Mouse (Mus musculus) E14TG2a.4 (cell line): Measurements from ENCODE around the gene Tbc1d1.

ENCODE experiments used
- CTCF ChIP-seq: conservative IDR thresholded peaks from 2 replicates; pipeline ENCODE4 v1.5.1; 2014; ENCODE audit warnings: low read length
- NANOG ChIP-seq: IDR thresholded peaks from 2 replicates; pipeline ENCODE4 v1.6.1; 2014; ENCODE audit warnings: borderline replicate concordance, low read length, mixed read lengths
- POU5F1 ChIP-seq: IDR thresholded peaks from 2 replicates; pipeline ENCODE4 v1.6.1; 2014; ENCODE audit warnings: low read length, borderline replicate concordance

- TF ChIP-seq CTCF (no peak), NANOG (no peak), POU5F1 (no peak)
Measured at GRCm38 (mm10) chr5:64220776-64221175, 64.7 kb downstream of the Tbc1d1 start.
